Mouse (Mus musculus) spleen, adult 2 months (tissue): ENCODE measurements around the gene Rnase12. TPM values are rescaled to one million over a fixed set of nuclear protein-coding genes. Genes with fewer than 3 reads are reported as not detected.

Experiments
- DNase-seq, 2 experiments: peaks; one replicate each; pipeline versions ENCODE4 v3.0.0 to v3.0.0-alpha.2; 2012 to 2021; ENCODE audit warnings: low spot score in 2 of 2, low read depth in 1 of 2
- H3K27ac ChIP-seq: fragments of 200-500 bp; 2 replicates; pipeline ENCODE4 v1.5.1; 2012; ENCODE audit warnings: low read length, inconsistent platforms; ENCODE audit not compliant: insufficient read depth
- H3K27me3 ChIP-seq: fragments of 200-500 bp; 2 replicates; pipeline ENCODE4 v1.6.1; 2012; ENCODE audit warnings: mild to moderate bottlenecking, moderate library complexity, low read length, inconsistent platforms; ENCODE audit not compliant: control insufficient read depth, insufficient read depth
- H3K36me3 ChIP-seq: fragments of 200-500 bp; 2 replicates; pipeline ENCODE4 v1.6.1; 2012; ENCODE audit warnings: mild to moderate bottlenecking, low read length, inconsistent platforms; ENCODE audit not compliant: control insufficient read depth, insufficient read depth
- H3K4me1 ChIP-seq: fragments of 200-500 bp; 2 replicates; pipeline ENCODE4 v1.6.1; 2011; ENCODE audit warnings: inconsistent platforms; ENCODE audit not compliant: control insufficient read depth, insufficient read depth, insufficient read length
- H3K4me3 ChIP-seq: fragments of 200-500 bp; 2 replicates; pipeline ENCODE4 v1.5.1; 2011; ENCODE audit warnings: mild to moderate bottlenecking, inconsistent platforms; ENCODE audit not compliant: insufficient read depth, insufficient read length; ENCODE audit errors: extremely low read depth
- CTCF ChIP-seq: fragments of 200-500 bp; IDR thresholded peaks from 2 replicates; pipeline ENCODE4 v1.5.1; 2011; ENCODE audit warnings: mild to moderate bottlenecking, inconsistent platforms; ENCODE audit not compliant: insufficient read depth, insufficient read length, insufficient replicate concordance; ENCODE audit errors: extremely low read depth
- POLR2A ChIP-seq: fragments of 200-500 bp; IDR thresholded peaks from 2 replicates; pipeline ENCODE4 v1.6.1; 2011; ENCODE audit warnings: low read depth, low read length, inconsistent platforms
- WGBS: fragments of 180-500 bp; shearing (Covaris S2); methylation state at CpG from one replicate; pipeline ENCODE4 v1.1.7; 2018; 5-methylcytosine and 5-hydroxymethylcytosine counted together
- polyA plus RNA-seq: library from polyadenylated mRNA; depleted of rRNA; stranded (reverse); fragments of >200 nt; gene quantifications from 2 replicates; pipeline ENCODE4 v1.2.3, GENCODE M21; 2012

Rnase12 gene
- polyA plus RNA-seq, 1 experiment = 1.1 TPM

DNA sequence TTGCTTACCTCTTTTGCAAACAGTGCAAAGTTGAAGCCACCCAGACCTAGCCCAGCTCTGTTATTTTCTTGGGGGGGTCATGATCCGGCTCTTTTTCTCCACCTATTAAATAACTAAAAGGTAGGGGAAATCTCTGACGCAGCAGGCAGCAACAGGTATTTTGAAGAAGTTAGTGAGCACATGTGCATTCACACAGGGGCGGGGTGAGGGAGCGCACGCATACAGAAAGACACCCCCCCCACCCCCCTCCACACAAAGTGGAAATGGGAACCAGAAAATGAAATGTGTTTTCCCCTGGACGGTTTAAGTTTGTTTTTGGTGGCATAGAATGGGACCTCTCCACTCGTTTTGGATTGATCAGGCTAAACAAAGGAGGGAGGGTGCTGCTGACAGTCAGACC is 26.3 kb upstream of the Rnase12 start:
- H3K4me3 ChIP-seq = peak overlapping the region; percentile 15; the same call in 1 of the 2 replicates

DNA sequence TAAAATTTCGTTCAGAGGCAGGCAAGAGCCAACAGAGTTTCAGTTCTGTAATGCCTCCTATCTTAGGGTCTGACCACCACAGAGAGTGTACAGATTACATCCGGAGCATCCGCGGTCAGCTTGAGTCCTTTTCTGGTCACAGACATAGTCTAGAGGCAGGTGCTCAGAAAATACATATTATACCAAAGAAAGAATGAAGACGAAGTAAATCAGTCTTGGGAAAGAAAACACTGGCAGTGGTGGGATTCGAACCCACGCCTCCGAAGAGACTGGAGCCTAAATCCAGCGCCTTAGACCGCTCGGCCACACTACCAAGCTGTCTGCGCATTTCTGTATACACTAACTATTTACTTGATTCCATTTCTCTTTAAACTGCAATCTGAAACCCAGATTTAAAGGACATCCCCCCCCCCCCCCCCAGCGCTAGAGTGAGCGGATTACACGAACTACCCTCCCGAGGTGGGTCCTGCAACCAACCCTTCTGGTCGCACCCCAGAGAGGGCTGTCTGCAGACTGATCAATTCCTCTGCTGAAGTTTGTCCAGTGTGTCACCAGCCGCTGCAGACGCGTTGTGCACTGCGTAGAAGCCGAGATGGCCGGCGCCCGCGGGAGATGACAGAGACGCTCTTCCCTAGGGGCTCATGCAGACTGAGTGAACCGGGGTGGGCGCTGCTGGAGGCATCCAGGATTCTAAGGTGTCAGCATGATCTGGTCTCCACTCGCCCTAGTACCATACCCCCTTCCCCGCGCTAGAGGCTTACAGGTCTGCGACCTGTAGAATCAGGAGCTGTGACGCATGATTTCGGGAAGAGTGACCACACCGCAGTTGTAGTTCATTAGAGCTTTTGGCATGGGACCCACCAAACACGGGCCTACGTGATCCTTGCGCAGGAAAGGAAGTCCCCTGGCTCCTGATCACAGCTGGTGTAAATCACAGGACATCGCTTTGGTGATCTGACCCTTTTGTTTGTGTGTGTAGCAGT is 25.4 kb upstream of the Rnase12 start:
- no peaks in the 10 kb centered on the region for H3K27me3 ChIP-seq
- peak overlapping the region; percentile 6; the same call in 1 of the 2 replicates for H3K27ac ChIP-seq
- 2% methylated on average over 40 of the region's 40 CpGs for WGBS
- H3K4me3 ChIP-seq = peak overlapping the region; percentile 65
- no peaks in the 10 kb centered on the region for H3K4me1 ChIP-seq
- peak; percentile 45 to 56 for DNase-seq
- TF ChIP-seq POLR2A (no peak), CTCF (no peak)
- no peaks in the 10 kb centered on the region for H3K36me3 ChIP-seq

More for the DNA sequence above, 26.3 kb upstream of the Rnase12 start:
- H3K27ac ChIP-seq = no peak overlapping the region
- no peak for TF ChIP-seq CTCF
- no peak for TF ChIP-seq POLR2A
- no peaks in the 10 kb centered on the region for H3K4me1 ChIP-seq
- no peak for DNase-seq
- no peaks in the 10 kb centered on the region for H3K36me3 ChIP-seq
- 15% methylated on average over 7 of the region's 7 CpGs for WGBS
- H3K27me3 ChIP-seq = no peaks in the 10 kb centered on the region

DNA sequence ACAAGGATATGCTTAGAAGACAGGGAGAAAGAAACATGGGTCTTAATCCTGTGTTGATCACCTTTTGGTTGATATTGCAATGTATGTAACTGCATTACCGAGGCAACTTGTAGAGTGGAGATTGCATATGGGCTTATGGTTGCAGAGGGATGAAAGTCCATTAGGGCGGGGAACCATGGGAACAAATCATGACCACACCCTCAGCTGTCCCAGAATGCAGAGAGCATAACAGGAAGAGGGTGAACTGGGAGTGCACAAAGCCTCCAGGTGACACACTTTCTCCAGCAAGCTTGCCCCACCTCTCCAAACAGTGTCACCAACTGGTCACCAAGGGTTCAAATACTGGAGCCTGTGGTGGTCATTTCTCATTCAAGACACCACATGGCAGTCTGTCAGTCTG is 23.6 kb upstream of the Rnase12 start:
- Histone ChIP-seq H3K4me1 (no peaks in the 10 kb centered on the region), H3K27ac (no peak overlapping the region), H3K27me3 (no peaks in the 10 kb centered on the region), H3K4me3 (no peak overlapping the region), H3K36me3 (no peaks in the 10 kb centered on the region)
- no peak for DNase-seq
- WGBS = 82% methylated on average over 2 of the region's 2 CpGs
- TF ChIP-seq CTCF = no peak

DNA sequence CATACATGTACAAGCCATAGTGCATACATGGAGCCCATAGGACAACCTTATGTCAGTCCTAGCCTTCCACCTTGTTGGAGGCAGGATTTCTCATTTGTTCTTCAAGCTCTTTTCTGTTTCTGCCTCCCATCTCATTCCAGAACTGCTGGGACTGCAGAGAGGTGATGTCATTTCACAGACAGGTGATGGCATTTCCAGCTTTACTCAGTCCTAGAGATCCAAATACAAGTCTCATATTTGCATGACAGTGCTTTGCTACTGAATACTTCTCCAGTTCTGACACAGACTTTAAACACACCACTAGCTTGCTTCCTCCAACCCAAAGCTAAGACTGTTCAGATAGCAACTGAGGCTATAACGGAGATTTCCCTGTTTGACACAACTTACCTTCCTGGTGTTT is 21.7 kb upstream of the Rnase12 start:
- Histone ChIP-seq H3K4me1 (no peaks in the 10 kb centered on the region), H3K36me3 (no peaks in the 10 kb centered on the region), H3K27me3 (no peaks in the 10 kb centered on the region), H3K27ac (no peak overlapping the region), H3K4me3 (no peak overlapping the region)
- no peak for TF ChIP-seq CTCF
- no peak for TF ChIP-seq POLR2A
- no peak for DNase-seq
- 93% methylated on average over 1 of the region's 1 CpGs for WGBS

DNA sequence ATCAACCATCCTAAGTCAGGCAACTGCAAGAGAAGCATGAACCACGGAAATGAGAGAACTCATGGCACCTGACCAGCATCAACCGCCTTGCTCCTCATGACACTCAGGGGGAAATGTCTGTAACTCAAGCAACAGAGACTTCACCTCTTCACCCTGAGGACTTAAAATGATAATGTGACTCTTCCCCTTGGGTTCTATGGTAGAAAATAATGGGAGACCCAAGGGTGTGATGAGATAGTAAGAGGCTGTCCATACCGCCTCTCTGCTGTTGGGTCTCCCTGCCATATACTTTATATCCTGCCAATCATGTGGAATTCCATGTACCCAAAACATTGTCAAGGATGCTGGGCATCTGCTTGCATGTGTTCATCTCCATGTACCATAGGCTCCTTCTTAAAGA is 16.9 kb upstream of the Rnase12 start, which contains the start of gene Olfr750:
Gene Olfr750 (minus strand): TSS at position 101 of the 400 bp plus-strand sequence.
- Histone ChIP-seq H3K4me1 (no peaks in the 10 kb centered on the region), H3K4me3 (no peak within 1 kb of the TSS), H3K27ac (no peak within 1 kb of the TSS), H3K27me3 (no peaks in the 10 kb centered on the region), H3K36me3 (no peaks in the 10 kb centered on the region)
- WGBS = 89% methylated on average over 3 of the region's 3 CpGs
- TF ChIP-seq CTCF = no peak
- TF ChIP-seq POLR2A = no peak
- no peak for DNase-seq

DNA sequence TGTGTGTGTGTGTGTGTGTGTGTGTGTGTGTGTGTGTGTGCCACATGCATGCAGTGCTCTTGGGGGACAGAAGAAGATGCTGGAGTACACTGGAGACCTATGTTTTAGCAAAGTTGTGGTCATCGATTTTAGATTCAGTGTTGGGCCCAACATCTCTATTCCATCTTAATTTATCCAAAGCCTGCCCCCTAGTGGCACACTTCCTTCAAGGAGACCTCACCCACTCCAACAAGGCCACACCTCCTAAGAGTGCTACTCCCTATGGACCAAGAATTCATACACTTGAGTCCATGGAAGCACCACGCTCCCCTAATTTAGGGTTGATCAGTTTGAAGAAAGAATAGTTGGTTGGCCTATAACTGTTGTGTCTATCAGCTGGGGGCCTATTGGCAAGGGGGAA is 12.2 kb upstream of the Rnase12 start:
- 83% methylated on average over 2 of the region's 2 CpGs for WGBS
- DNase-seq = peak in 1 of 2 experiments; percentile 43

DNA sequence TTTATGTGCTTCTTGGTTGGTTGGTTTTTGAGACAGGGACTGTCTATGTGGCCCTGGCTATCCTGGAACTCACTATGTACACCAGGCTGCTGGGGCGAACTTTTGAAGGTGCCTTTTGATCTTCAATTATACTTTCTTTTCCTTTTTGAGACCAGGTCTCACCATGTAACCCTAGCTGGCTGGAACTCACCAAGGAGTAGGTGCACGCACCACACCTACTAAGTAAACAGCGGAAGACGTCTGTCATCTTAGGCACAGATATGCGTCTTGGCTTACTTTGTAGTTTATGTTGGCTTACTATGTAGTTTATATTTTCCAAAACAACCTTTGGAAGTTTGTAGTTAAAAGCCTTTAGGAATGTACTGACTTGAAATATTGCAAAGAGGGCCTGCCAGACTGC is 11.5 kb upstream of the Rnase12 start:
- DNase-seq = no peak
- TF ChIP-seq CTCF (no peak), POLR2A (no peak)
- no peaks in the 10 kb centered on the region for H3K36me3 ChIP-seq
- WGBS = 93% methylated on average over 5 of the region's 5 CpGs
- no peak overlapping the region for H3K27ac ChIP-seq
- H3K4me3 ChIP-seq = no peak overlapping the region
- H3K4me1 ChIP-seq = no peaks in the 10 kb centered on the region
- no peaks in the 10 kb centered on the region for H3K27me3 ChIP-seq

More for the DNA sequence above, 12.2 kb upstream of the Rnase12 start:
- TF ChIP-seq POLR2A = no peak
- peak; percentile 0; the same call in 1 of the 2 replicates for TF ChIP-seq CTCF
- Histone ChIP-seq H3K27me3 (no peaks in the 10 kb centered on the region), H3K4me3 (no peak overlapping the region), H3K36me3 (no peaks in the 10 kb centered on the region), H3K4me1 (no peaks in the 10 kb centered on the region), H3K27ac (no peak overlapping the region)
